Mouse (Mus musculus) testis, adult 2 months (tissue): Measurements from ENCODE around the gene Gsk3b.

Source experiments
- CTCF ChIP-seq: fragments of 200-500 bp; IDR thresholded peaks from 2 replicates; pipeline ENCODE4 v1.5.1; 2012; ENCODE audit warnings: low read depth, mild to moderate bottlenecking, inconsistent platforms, low read length, moderate library complexity; ENCODE audit not compliant: control insufficient read depth, insufficient read depth, insufficient replicate concordance
- POLR2A ChIP-seq: fragments of 200-500 bp; IDR thresholded peaks from 2 replicates; pipeline ENCODE4 v1.6.1; 2012; ENCODE audit warnings: low read depth, mild to moderate bottlenecking, inconsistent platforms, low read length, moderate library complexity; ENCODE audit not compliant: control insufficient read depth

GRCm38 (mm10) chr16:38274737-38275136 is 185.9 kb downstream of the Gsk3b start:
- TF ChIP-seq POLR2A (no peak), CTCF (no peak)
